Mouse (Mus musculus) heart, embryonic 16.5 days (tissue): ENCODE results near the gene Smyd3. TPM values are rescaled to one million over a fixed set of nuclear protein-coding genes. Genes with fewer than 3 reads are reported as not detected.
A peak's percentile ranks its signal among the peaks of the same experiment; 100 is the strongest.

ENCODE experiments used
- ATAC-seq: fragments of 200-750 bp; cut with Nextera tagmentation; replicated peaks from 2 replicates; pipeline ENCODE4 v1.8.0; 2017; ENCODE audit warnings: moderate number of reproducible peaks; ENCODE audit not compliant: insufficient read depth, low FRiP score; ENCODE audit errors: extremely low read depth
- H3K27ac ChIP-seq: fragments of 300-500 bp; sonication (generic); 2 replicates; pipeline ENCODE4 v1.5.1; 2014; ENCODE audit warnings: mild to moderate bottlenecking, low read length, control low read depth, moderate library complexity
- H3K27me3 ChIP-seq: fragments of 300-500 bp; sonication (generic); 2 replicates; pipeline ENCODE4 v1.6.1; 2014; ENCODE audit warnings: low read length, mixed read lengths; ENCODE audit not compliant: control insufficient read depth, insufficient read depth
- H3K36me3 ChIP-seq: fragments of 300-500 bp; sonication (generic); 2 replicates; pipeline ENCODE4 v1.6.1; 2014; ENCODE audit not compliant: control insufficient read depth, insufficient read depth
- H3K4me1 ChIP-seq: fragments of 300-500 bp; sonication (generic); 2 replicates; pipeline ENCODE4 v1.6.1; 2014; ENCODE audit warnings: low read length, mixed read lengths; ENCODE audit not compliant: control insufficient read depth, insufficient read depth
- H3K4me2 ChIP-seq: fragments of 300-500 bp; sonication (generic); 2 replicates; pipeline ENCODE4 v1.6.1; 2014; ENCODE audit warnings: low read depth, mild to moderate bottlenecking, control low read depth, low read length
- H3K4me3 ChIP-seq: fragments of 300-500 bp; sonication (generic); 2 replicates; pipeline ENCODE4 v1.5.1; 2014; ENCODE audit warnings: mild to moderate bottlenecking, control low read depth, low read length
- H3K9ac ChIP-seq: fragments of 300-500 bp; sonication (generic); 2 replicates; pipeline ENCODE4 v1.6.1; 2014; ENCODE audit warnings: low read length, control low read depth
- H3K9me3 ChIP-seq: fragments of 300-500 bp; sonication (generic); replicated peaks from 2 replicates; pipeline ENCODE4 v1.6.1; 2016; ENCODE audit warnings: low read length; ENCODE audit not compliant: control insufficient read depth
- WGBS: fragments of 180-500 bp; shearing (Covaris S2); extraction: QIAGEN DNeasy Blood & Tissue Kit; methylation state at CpG from one replicate; pipeline ENCODE4 v1.1.7; 2014; 5-methylcytosine and 5-hydroxymethylcytosine counted together
- polyA plus RNA-seq: library from polyadenylated mRNA; unstranded; fragments of >200 nt; fragmentation: Nextera tagmentation; extraction: Ambion mirVana; gene quantifications from 2 replicates; pipeline ENCODE4 v1.2.1, GENCODE M21; 2015

Smyd3 gene
- polyA plus RNA-seq, 1 experiment from 2014 or later: 13.3 TPM

DNA sequence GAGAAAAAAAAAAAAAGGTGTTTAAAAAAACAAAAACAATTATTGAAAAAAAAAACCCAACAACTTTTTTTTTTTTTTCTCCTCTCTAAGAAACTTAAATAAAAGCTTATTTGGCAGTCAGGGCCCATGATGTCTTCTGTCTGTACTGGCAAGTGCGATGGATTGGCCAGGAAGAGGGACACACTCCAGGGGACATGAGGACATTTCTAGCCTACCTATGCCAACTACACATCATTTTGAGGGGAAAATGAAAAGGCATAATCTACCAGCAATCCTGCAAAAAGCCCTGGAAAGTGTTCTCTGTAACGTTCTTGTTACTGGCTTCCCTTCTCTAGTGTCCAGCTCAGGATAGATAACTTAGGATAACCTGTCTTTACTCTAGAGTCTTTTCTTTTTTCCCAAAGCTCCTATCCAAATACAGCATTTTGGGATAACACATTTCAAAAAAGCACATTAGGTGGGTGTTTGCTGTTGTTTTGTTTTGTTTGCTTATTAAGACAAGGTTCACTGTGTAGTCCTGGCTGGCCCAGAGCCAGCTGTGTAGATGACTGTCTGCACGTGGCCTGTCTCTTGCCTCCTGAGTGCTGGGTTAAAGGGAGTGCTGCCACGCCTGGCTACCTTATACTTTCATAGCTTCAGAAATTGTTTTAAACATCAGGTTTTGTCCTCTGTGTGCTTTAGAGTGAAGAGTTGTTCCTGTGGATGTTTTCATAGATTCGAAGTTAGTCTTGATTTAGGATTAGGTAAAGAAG lies 35.5 kb upstream of the Smyd3 start:
- Histone ChIP-seq H3K4me1 (peaks cover 29% of the 10 kb centered on the region), H3K4me2 (no peak overlapping the region), H3K27ac (no peak overlapping the region), H3K9me3 (no peaks in the 10 kb centered on the region), H3K27me3 (no peaks in the 10 kb centered on the region), H3K9ac (no peak overlapping the region; the same call in 1 of the 2 replicates), H3K4me3 (no peak overlapping the region), H3K36me3 (no peaks in the 10 kb centered on the region)
- no peak for ATAC-seq
- 44% methylated on average over 5 of the region's 5 CpGs for WGBS

DNA sequence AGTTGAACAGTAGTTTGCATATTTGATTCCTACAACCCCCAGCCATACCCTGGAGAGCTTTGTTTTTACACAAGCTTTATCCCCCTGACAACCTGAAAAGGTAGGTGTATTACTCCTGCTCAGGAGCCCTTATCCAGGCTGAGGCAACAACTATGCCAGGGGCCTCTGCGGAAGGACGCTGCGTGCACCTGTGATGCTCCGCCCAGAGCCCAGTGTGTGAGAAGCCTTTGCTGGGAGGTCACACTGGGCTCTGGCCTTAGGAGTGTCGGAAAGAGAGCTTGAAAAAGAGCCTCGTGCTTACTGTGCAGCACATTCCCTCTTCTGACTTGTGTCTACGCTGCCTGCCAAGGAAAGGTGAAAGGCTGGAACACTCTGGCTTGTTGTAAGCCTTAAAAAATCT lies 34.9 kb upstream of the Smyd3 start:
- Histone ChIP-seq H3K4me1 (peaks cover 34% of the 10 kb centered on the region), H3K27me3 (no peaks in the 10 kb centered on the region), H3K9me3 (no peaks in the 10 kb centered on the region), H3K4me3 (no peak overlapping the region), H3K36me3 (no peaks in the 10 kb centered on the region), H3K27ac (peak overlapping the region; percentile 35; the same call in 1 of the 2 replicates), H3K4me2 (no peak overlapping the region), H3K9ac (no peak overlapping the region)
- WGBS: 52% methylated on average over 7 of the region's 7 CpGs
- no peak for ATAC-seq

DNA sequence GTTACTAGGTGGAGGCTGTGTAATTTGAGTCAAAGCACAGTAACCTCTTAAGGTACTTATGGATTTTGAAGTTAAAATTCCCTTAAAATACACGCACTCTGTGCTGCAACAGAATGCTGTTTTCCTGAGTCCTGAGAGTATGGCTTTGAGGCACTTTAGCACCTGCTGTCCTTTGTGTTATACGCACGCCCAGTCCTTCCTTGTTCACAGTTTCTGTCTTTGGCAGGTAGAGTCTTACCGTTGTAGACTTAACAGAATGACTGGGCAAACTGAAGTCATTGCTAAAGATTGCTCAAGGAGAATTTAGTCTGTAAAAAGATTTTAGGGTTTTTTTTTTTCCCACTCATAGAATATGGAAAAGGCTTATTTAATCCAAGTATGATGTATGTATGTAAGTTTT lies 34.1 kb upstream of the Smyd3 start:
- H3K27ac ChIP-seq: no peak overlapping the region
- H3K4me2 ChIP-seq: no peak overlapping the region
- peaks cover 41% of the 10 kb centered on the region for H3K4me1 ChIP-seq
- H3K4me3 ChIP-seq: no peak overlapping the region
- 80% methylated on average over 4 of the region's 4 CpGs for WGBS
- no peaks in the 10 kb centered on the region for H3K9me3 ChIP-seq
- no peaks in the 10 kb centered on the region for H3K36me3 ChIP-seq
- no peaks in the 10 kb centered on the region for H3K27me3 ChIP-seq
- ATAC-seq: no peak
- no peak overlapping the region for H3K9ac ChIP-seq

DNA sequence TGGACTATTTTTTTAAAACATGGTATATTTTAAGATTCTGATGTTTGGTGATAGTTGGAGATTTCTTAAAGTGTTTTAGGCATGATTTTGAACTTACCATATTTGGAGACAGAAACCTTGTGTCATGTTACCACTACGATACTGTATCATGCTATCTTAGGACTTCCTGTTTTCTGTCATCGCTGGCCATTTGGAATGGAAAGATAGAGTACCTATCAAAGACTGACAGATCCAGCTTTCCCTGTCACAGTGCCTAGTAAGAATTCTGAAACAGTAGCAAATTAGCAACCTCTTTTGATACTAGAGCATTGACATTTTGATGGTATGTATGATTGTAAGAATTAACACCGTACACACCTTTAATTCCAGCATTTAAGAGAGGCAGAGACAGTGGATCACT lies 33.5 kb upstream of the Smyd3 start:
- 57% methylated on average over 3 of the region's 3 CpGs for WGBS
- Histone ChIP-seq H3K27ac (no peak overlapping the region), H3K9me3 (no peaks in the 10 kb centered on the region), H3K36me3 (no peaks in the 10 kb centered on the region), H3K4me3 (no peak overlapping the region), H3K4me2 (no peak overlapping the region), H3K9ac (no peak overlapping the region), H3K27me3 (no peaks in the 10 kb centered on the region), H3K4me1 (peaks cover 41% of the 10 kb centered on the region)
- ATAC-seq: no peak

DNA sequence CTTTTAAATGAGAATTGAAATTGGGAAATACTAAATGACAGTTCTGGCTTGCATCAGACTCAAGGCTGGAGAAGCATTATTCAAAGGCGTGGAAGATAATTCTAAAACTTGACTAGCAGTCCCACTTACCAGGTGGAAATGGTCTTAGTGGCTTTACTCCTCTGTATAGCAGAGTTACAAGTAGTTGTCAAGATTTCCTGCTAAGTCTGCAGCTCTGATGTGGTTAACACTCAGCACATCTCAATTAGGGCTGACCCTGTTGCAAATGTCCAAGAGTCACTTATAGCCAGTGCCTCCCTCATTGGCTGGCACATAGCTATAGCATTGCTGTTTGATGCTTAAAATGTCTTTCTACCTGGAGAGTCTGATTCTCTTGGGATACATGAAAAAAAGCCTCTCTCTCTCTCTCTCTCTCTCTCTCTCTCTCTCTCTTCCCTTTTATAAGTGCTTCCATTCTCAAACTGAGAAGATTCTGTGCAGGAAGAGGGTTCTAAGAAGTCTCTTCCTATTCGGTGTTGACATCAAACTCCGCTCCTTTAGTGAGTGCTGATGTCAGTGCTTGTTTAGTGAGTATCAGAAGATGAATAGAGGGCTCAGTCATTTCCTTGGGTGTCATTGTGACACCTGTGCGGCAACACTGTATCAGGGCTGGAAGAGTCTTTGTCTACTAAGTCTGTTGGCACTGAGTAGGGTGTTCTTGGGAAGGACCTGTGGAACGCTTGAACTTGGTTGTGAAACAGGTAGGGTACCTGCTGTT lies 31.3 kb upstream of the Smyd3 start:
- no peaks in the 10 kb centered on the region for H3K27me3 ChIP-seq
- H3K4me1 ChIP-seq: peaks cover 50% of the 10 kb centered on the region
- H3K9ac ChIP-seq: no peak overlapping the region
- H3K27ac ChIP-seq: no peak overlapping the region
- no peaks in the 10 kb centered on the region for H3K9me3 ChIP-seq
- no peaks in the 10 kb centered on the region for H3K36me3 ChIP-seq
- 89% methylated on average over 5 of the region's 5 CpGs for WGBS
- no peak for ATAC-seq
- no peak overlapping the region for H3K4me3 ChIP-seq
- no peak overlapping the region for H3K4me2 ChIP-seq

DNA sequence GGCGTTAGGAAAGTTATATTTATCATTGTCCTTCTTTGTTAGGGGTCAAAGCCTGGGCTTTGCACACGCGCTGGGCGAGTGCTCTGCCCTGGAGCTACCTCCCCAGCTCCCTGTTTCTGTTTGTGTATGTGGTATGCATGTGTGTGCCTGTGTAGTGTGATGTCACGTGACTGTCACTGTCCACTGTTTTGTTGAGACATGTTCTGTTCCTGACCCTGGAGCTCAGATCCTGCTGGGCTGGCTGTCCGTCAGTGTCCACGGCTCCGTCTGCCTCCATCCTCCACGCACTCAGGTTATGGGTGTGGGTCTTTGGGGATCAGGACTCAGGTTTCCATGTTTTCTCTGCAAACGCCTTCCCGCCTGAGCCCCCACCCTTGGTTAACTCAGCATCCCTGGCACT lies 30.4 kb upstream of the Smyd3 start:
- H3K4me2 ChIP-seq: peak overlapping the region; percentile 84
- H3K4me1 ChIP-seq: peaks cover 42% of the 10 kb centered on the region
- H3K27me3 ChIP-seq: no peaks in the 10 kb centered on the region
- H3K36me3 ChIP-seq: no peaks in the 10 kb centered on the region
- H3K9me3 ChIP-seq: no peaks in the 10 kb centered on the region
- no peak for ATAC-seq
- peak overlapping the region; percentile 6 for H3K4me3 ChIP-seq
- H3K27ac ChIP-seq: peak overlapping the region; percentile 61
- peak overlapping the region; percentile 53 for H3K9ac ChIP-seq
- WGBS: 54% methylated on average over 11 of the region's 11 CpGs

DNA sequence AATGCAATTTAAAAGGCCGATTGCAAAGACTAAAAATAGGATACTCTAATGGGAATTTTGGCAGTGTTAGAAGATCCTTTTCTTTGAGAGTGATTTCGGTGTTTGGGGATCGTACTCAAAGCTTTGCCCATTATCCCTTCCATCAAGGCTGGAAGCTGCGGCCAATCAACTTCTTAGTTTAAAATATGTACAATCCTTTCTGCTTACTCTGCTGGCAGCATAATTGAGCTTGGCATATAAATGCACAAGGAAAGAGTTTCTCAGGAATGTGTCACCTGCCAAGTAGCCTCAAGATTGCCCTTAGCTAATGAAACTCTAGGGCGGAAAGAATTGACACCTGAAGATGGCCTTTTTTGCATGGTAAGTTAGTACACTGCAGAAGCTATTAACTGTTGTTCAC lies 29.3 kb upstream of the Smyd3 start:
- Histone ChIP-seq H3K4me3 (peak overlapping the region; percentile 77), H3K36me3 (no peaks in the 10 kb centered on the region), H3K9me3 (no peaks in the 10 kb centered on the region), H3K4me2 (peak overlapping the region; percentile 84), H3K9ac (peak overlapping the region; percentile 85), H3K4me1 (peaks cover 33% of the 10 kb centered on the region), H3K27me3 (no peaks in the 10 kb centered on the region), H3K27ac (peak overlapping the region; percentile 95)
- no peak for ATAC-seq
- 11% methylated on average over 5 of the region's 5 CpGs for WGBS

DNA sequence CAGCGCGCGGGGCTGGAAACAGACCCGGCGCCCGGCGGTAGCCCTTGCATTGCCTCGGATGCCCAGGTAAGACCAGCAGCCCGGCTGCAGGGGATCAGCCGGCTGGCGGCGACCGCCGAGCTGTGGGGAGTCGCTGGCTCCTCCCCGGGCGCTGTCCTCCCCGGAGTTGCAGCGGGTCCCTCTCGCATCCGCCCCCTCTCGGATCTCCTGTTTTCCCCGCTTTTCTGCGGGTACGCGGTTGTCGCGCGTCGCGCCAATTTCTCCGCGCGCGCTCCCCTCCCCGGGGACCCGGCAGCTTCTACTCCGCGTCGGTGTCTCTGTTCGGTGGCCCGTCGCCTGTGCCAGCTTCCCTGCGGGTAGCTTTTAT lies 28.7 kb upstream of the Smyd3 start:
- 1% methylated on average over 42 of the region's 44 CpGs for WGBS

More for the DNA sequence above, 28.7 kb upstream of the Smyd3 start:
- peak; percentile 78 for ATAC-seq
- Histone ChIP-seq H3K4me2 (peak overlapping the region; percentile 84), H3K4me1 (peaks cover 28% of the 10 kb centered on the region), H3K27me3 (no peaks in the 10 kb centered on the region), H3K4me3 (peak overlapping the region; percentile 77), H3K36me3 (0 out of 2 replicates have a peak, but pooled peaks cover under 1% of the 10 kb centered on the region), H3K9ac (peak overlapping the region; percentile 85), H3K9me3 (no peaks in the 10 kb centered on the region), H3K27ac (peak overlapping the region; percentile 95)
